Mouse (Mus musculus) heart, embryonic 10.5 days (tissue): ENCODE measurements around the gene Socs5. TPM values are rescaled to one million over a fixed set of nuclear protein-coding genes. Genes with fewer than 3 reads are reported as not detected.

ENCODE experiments used
- DNase-seq: peaks from one replicate; pipeline ENCODE4 v3.0.0-alpha.2; 2017; ENCODE audit warnings: low spot score
- H3K27ac ChIP-seq: fragments of 300-500 bp; sonication (generic); 2 replicates; pipeline ENCODE4 v1.5.1; 2016; ENCODE audit warnings: mild to moderate bottlenecking
- H3K27me3 ChIP-seq: fragments of 300-500 bp; sonication (generic); 2 replicates; pipeline ENCODE4 v1.6.1; 2016; ENCODE audit warnings: mild to moderate bottlenecking; ENCODE audit not compliant: poor library complexity, insufficient read depth, severe bottlenecking
- H3K36me3 ChIP-seq: fragments of 300-500 bp; sonication (generic); 2 replicates; pipeline ENCODE4 v1.6.1; 2016; ENCODE audit warnings: mild to moderate bottlenecking, moderate library complexity
- H3K4me1 ChIP-seq: fragments of 300-500 bp; sonication (generic); 2 replicates; pipeline ENCODE4 v1.6.1; 2016; ENCODE audit warnings: mild to moderate bottlenecking
- H3K4me3 ChIP-seq: fragments of 300-500 bp; sonication (generic); 2 replicates; pipeline ENCODE4 v1.5.1; 2016; ENCODE audit warnings: mild to moderate bottlenecking, moderate library complexity
- H3K9me3 ChIP-seq: fragments of 300-500 bp; sonication (generic); 2 replicates; pipeline ENCODE4 v1.6.1; 2016; ENCODE audit warnings: mild to moderate bottlenecking, moderate library complexity
- WGBS: fragments of 180-500 bp; shearing (Covaris S2); methylation state at CpG from one replicate; pipeline ENCODE4 v1.1.7; 2016; 5-methylcytosine and 5-hydroxymethylcytosine counted together
- microRNA-seq: library from miRNA; unstranded; fragments of <30 nt; microRNA quantifications from one replicate; pipeline ENCODE4, GENCODE M21; 2017
- polyA plus RNA-seq: library from polyadenylated mRNA; unstranded; fragments of >200 nt; fragmentation: Nextera tagmentation; extraction: Ambion mirVana; gene quantifications from 2 replicates; pipeline ENCODE4 v1.2.1, GENCODE M21; 2016

Gene Socs5
- polyA plus RNA-seq, 1 experiment from 2014 or later: 11.0 TPM

DNA sequence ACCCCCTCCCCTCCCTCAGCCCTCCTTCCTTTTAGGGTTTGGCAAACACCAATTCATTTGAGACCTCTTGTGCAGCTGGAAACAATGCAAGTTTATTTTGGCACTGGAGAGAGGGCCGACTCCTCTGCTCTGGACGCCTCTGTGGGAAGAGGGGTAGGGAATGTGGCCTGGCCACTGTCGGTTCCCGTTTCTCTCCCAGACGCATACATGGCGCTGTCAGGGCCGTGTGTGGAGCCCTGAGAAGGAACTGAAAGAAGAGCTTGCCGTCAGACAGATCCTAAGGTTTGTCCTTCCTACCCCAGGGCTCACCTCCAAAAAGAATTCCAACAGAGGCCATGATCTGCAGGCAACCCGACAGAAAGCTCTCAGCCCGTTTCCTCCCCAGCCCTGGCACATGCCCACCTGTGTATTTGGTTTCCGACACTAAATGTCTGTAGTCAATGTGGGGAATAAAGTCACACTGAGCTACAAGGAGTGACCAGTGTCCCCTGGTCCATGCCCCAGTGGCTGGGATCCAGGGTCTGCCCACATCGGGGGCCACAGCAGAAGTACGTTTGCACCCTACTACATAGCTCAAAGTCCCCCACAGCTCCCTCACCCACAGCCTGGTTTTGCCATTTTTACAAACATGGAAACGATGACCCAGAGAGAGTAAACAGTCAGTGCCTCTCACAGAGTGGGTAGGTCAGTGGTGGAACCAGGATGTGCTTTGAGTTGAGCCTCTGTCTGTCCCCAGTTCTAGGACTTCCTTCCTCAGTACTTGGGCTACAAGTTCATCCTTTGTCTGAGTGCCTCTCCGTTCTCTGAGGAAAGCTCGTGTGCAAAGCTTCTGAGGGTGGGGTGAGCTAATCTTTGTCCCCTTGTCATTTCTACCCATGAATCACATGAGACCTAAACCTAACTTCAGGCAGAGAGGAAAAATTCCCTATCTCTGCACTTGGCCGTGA, 68.9 kb downstream of the Socs5 start:
- DNase-seq: no peak
- Histone ChIP-seq H3K27ac (peak overlapping the region; percentile 59; the same call in 1 of the 2 replicates), H3K27me3 (peaks cover 3% of the 10 kb centered on the region; the same call in 1 of the 2 replicates), H3K4me3 (no peak overlapping the region), H3K9me3 (0 out of 2 replicates have a peak, but pooled peaks cover 2% of the 10 kb centered on the region), H3K4me1 (peaks cover 40% of the 10 kb centered on the region), H3K36me3 (no peaks in the 10 kb centered on the region)
- 64% methylated on average over 17 of the region's 17 CpGs for WGBS

- DNase-seq: no peak
- 45% methylated on average over 16 of the region's 16 CpGs for WGBS
- Histone ChIP-seq H3K27me3 (peaks cover 3% of the 10 kb centered on the region; the same call in 1 of the 2 replicates), H3K9me3 (no peaks in the 10 kb centered on the region), H3K4me3 (no peak overlapping the region), H3K36me3 (no peaks in the 10 kb centered on the region), H3K27ac (peak overlapping the region; percentile 47; the same call in 1 of the 2 replicates), H3K4me1 (peaks cover 40% of the 10 kb centered on the region)
Observed at GRCm38 (mm10) chr17:87178596-87179590, 71.4 kb downstream of the Socs5 start.

DNA sequence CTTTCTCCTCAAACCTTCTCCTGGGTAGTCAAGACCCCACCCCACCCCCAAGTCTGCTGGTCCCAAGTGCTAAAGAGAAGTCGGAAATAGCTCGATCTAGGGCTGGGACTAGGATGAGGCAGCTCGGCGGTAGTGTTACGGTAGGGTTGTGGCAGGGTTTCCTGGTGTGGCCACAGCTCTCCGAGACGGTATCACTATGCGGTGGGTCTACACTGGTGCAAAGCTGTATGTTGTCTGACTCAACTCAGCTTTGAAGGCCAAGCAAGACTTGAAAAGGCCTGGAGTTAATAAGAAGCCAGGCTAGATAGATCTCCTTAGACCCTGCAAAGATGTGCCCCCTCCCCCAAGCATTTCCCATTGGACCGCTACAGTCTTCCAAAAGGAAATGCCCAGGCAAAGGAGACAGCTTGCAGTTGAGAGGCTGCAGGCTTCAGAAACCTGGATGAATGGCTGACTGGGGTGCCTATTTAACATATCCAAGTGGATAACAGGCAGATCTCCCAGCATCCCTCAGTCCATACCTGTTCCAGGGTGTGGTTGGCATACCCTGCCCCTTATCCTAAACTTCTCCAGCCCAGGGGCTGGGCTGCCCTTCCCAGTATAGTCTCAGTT, 72.6 kb downstream of the Socs5 start:
- DNase-seq: no peak
- H3K4me3 ChIP-seq: no peak overlapping the region
- H3K27ac ChIP-seq: no peak overlapping the region
- 82% methylated on average over 9 of the region's 9 CpGs for WGBS
- H3K36me3 ChIP-seq: no peaks in the 10 kb centered on the region
- peaks cover 7% of the 10 kb centered on the region for H3K27me3 ChIP-seq
- no peaks in the 10 kb centered on the region for H3K9me3 ChIP-seq
- H3K4me1 ChIP-seq: peaks cover 43% of the 10 kb centered on the region

- H3K27me3 ChIP-seq: peaks cover 15% of the 10 kb centered on the region; the same call in 1 of the 2 replicates
Observed at GRCm38 (mm10) chr17:87181683-87182346, 74.3 kb downstream of the Socs5 start.

GRCm38 (mm10) chr17:87185461-87186066, 78.1 kb downstream of the Socs5 start:
- Histone ChIP-seq H3K27ac (peak overlapping the region; percentile 53), H3K27me3 (peaks cover 15% of the 10 kb centered on the region; the same call in 1 of the 2 replicates), H3K4me3 (0 out of 2 replicates have a peak overlapping the region, but pooled peaks have one; percentile 29), H3K4me1 (peaks cover 31% of the 10 kb centered on the region), H3K9me3 (no peaks in the 10 kb centered on the region), H3K36me3 (no peaks in the 10 kb centered on the region)
- DNase-seq: no peak
- WGBS: 27% methylated on average over 11 of the region's 11 CpGs

More at GRCm38 (mm10) chr17:87181683-87182346, 74.3 kb downstream of the Socs5 start:
- no peak overlapping the region for H3K27ac ChIP-seq
- no peak for DNase-seq
- 69% methylated on average over 8 of the region's 8 CpGs for WGBS
- H3K36me3 ChIP-seq: no peaks in the 10 kb centered on the region
- no peaks in the 10 kb centered on the region for H3K9me3 ChIP-seq
- H3K4me3 ChIP-seq: no peak overlapping the region
- peaks cover 48% of the 10 kb centered on the region for H3K4me1 ChIP-seq

DNA sequence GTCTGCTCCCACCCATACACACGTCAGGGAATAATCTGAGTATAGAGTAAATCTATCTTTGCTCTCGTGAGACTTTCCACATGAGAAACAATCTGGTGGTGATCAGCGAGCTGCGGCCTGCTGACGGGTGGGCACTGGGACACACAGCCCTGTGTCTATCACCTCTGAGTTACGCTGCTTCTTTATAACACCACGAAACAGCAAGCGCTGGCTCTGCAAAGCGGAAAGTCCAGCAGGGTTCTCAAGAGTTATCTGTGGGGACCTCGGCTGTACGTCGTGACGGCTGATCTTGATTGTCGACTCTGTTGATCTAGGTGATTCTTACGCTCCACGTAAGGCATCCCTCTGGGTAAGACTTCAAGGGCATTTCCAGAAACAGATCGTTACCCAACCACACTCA, 79.5 kb downstream of the Socs5 start:
- Histone ChIP-seq H3K36me3 (no peaks in the 10 kb centered on the region), H3K4me1 (peaks cover 31% of the 10 kb centered on the region), H3K9me3 (no peaks in the 10 kb centered on the region), H3K27me3 (peaks cover 15% of the 10 kb centered on the region; the same call in 1 of the 2 replicates), H3K27ac (no peak overlapping the region), H3K4me3 (no peak overlapping the region)
- WGBS: 52% methylated on average over 17 of the region's 17 CpGs
- DNase-seq: no peak

Small RNA genes within 50 kb of the gene (microRNA-seq; reads per million reads assigned to microRNA genes)
- not detected for gene Gm22346

Other genes starting within 250 kb of the Socs5 start
- not detected in 2 replicates for gene Tmem247, start 190.3 kb upstream of the Socs5 start, polyA plus RNA-seq
- gene Atp6v1e2, start 159.8 kb upstream of the Socs5 start, polyA plus RNA-seq: not detected in 2 replicates
- gene Rhoq, start 144.6 kb upstream of the Socs5 start, polyA plus RNA-seq: 15.5 and 15.9 TPM in 2 replicates
- 25.5 and 32.2 TPM in 2 replicates for gene Pigf, start 82.3 kb upstream of the Socs5 start, polyA plus RNA-seq
- gene Cript, start 82.1 kb upstream of the Socs5 start, polyA plus RNA-seq: 113 and 115 TPM in 2 replicates
- 77.8 and 82.7 TPM in 2 replicates for gene Mcfd2, start 158.3 kb downstream of the Socs5 start, polyA plus RNA-seq
- gene Ttc7, start 175.2 kb downstream of the Socs5 start, polyA plus RNA-seq: 2.8 and 4.7 TPM in 2 replicates